Mouse (Mus musculus) adrenal gland, adult 8-10 months (tissue): ENCODE results near the gene 1700017B05Rik. TPM values are rescaled to one million over a fixed set of nuclear protein-coding genes. Genes with fewer than 3 reads are reported as not detected.
"Not testable (repeated sequence)": the region's sequence is repeated elsewhere in the genome, so short reads cannot be mapped to it uniquely, and the experiment has no call there.

ENCODE experiments used
- DNase-seq: peaks from one replicate; pipeline ENCODE4 v3.0.0; 2022
- total RNA-seq, 4 experiments: library from RNA; stranded (reverse); gene quantifications; 2 replicates each; pipeline ENCODE4 v1.2.4; 2022

Gene 1700017B05Rik
- total RNA-seq, 4 experiments from 2014 or later: 41.3 to 76.8 (median 50.9) TPM

DNA sequence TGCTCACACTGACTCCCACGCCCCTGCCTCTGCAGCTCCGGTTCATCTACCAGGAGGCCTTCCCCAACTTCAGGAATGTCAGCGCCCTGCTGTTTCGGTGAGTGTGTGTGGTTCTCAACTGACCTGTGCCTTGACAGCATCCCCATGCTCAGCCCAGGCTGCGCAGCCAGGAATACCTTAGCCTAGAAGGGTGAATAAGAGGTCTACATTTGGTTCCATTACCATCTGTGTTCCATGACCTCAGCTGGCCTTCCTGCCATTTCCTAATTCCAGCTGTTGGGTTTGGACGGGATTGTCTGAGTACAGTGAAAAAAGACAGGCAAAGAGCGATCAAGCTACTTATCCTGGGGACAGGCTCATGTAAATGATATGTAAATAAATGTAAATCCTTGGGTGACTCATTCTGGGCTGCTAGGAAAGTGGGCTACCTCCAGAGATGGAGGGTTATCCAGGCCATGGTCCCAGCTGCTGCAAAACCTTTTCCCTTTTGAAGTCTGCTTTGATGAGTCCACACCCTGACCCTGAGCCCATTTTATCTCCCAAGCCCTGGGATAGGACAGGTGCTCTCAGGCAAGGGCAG, 18.2 kb downstream of the 1700017B05Rik start:
- no peak for DNase-seq

DNA sequence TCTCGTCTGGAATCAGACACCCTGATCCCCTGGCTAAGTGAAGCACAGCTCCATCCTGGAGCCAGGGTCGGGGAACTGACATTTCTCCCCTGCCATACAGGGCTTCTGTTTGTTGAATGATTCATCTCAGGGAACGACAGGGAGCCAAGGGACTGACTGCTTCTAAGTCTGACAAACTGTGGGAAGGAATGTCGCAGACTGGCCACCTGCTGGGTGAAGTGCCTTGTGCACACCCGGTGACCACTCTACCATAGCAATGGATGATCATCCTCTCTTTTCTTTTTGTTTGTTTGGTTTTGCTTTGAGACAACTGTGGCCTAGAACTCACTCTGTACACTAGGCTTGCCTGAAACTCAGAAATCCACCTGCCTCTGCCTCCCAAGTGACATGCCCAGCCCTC, 19.5 kb downstream of the 1700017B05Rik start:
- DNase-seq: no peak

DNA sequence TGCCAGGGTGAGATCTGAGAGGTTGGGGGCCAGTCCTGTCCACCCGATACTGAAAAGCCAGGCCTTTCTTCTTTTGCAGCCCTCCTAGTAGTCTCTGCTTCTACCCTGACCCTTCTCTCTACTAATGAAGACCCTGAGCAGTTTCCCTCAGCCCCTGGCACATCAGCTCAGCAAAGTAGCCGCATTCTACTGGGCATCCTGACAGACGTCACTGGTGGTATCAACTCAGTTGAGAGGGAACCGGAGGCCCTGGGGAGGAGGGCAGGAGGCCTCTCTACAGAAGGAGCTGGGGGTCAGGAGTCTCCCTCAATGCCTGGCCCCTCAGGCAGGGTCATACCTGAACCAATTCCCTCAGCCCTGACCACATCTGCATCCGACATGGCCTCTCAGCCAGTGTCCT, 21.3 kb downstream of the 1700017B05Rik start:
- no peak for DNase-seq

DNA sequence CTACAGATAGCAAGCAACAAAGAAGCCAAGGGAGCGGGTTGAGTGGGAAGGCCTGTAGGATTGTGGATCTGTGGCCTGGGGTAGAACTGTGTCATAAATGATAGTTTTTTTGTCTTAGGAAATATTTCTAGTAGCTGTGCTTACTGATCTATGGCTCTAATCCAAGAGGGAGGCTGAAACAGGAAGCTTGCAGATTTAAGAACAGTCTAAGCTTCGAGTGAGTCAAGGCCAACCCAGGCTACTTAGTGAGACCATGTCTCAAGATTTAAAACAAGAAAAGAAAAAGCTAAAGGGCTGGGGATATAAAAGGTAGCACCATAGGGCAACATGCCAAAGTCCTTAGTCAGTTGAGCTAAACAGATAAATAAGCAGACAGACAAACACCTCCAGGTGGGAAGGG, 24.2 kb downstream of the 1700017B05Rik start:
- DNase-seq: no peak

DNA sequence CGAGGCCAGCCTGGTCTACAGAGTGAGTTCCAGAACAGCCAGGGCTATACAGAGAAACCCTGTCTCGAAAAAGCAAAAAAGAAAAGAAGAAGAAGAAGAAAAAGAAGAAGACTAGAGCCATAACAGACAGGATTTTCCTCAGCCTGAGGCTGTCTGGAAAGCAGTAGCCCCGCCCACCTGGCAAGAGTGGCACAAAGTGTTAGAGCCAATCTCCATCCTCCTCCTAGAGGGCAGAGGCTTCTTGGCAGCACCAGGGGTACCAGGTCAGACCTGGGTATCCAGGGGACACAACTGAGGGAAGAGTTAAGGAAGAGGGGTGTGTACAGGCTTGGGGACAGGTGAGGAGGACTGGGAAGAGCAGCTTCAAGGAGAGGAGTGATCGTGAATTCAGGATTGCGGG, 24.7 kb downstream of the 1700017B05Rik start:
- no peak for DNase-seq

DNA sequence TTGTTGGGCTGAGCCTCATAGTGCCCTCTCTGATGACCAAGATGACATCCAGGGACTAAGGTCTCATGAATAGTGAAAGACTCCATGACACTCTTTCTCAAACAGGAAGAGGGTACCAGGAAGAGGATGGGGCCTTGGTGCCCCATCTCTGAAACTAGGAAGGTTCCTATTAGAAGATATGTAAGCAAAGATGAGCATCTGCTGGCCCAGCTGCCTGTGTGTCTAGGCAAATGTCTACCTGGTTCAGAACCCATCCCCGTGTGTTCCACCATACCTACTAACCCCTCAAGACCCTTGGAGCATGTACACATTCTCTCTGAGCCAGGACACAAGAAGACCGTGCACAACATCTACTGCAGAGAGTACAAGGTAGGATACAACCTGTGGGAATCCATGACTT, 26.2 kb downstream of the 1700017B05Rik start, which contains the start of gene Trcg1:
Gene Trcg1, plus strand, starts transcription at position 301 of the 400 bp plus-strand sequence.
- DNase-seq: no peak

DNA sequence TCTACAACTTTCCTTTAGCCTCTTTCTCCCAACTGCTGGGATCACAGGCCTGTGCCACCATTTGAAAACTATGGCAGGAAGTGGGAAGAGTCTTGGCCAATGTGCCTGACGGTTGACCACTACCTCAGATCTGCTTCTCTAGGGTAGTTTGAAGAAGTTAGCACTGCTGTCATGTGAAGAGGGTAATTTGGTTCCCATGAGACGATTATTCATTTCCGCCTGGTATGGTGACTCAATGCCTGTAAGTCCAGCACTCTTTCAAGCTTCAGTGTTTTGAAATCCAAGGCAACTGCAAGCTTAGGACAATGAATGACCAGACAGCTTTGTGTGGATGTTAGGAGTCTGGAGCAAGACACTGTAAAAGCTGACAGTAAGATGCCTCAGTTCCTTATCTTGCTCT, 28.6 kb downstream of the 1700017B05Rik start:
- no peak for DNase-seq

DNA sequence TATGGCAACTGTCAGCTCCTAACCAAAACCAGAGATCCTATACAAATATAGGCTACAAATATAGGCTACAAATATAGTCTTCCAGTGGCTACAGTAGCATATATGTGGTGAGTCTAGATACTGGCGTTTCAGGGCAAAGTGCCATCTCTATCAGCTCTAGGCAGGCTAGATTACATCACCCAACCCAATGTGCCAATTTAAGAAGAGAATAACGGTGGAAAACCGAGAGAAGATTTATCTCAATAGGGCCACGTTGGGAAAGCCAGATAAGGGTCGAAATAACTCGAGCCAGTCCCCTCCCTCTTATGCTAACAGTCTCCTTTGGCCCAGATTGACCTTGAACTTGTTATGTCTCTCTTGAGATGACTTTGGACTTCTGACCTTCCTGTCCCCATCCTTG, 29.3 kb downstream of the 1700017B05Rik start:
- DNase-seq: no peak

DNA sequence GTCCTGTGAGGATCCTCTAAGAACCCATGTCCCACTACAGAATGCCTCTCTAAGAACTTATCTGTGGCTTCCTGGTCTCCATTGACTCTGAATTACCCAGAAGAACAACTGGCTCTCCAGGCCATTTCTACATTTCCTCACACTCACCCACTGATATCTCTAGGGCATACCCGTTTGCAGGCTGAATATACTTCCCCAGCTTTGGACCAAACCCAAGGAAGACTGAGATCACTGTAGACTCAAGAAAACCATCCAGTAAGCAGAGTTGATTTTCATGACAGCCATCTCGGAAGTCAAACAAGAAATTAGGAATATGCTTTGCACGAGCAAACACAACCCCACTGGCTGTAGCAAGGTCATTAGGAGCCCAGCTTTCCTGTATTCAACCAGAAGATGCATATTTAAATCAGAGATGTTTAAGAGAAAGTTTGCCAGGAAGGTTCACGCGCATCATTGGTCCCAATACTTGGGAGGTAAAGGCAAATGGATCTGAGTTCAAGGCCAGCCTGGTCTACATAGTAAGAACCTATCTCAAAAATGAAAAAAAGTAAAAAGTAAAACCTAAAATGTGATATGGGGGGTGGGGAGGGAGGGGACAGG, 30.0 kb downstream of the 1700017B05Rik start:
- no peak for DNase-seq

DNA sequence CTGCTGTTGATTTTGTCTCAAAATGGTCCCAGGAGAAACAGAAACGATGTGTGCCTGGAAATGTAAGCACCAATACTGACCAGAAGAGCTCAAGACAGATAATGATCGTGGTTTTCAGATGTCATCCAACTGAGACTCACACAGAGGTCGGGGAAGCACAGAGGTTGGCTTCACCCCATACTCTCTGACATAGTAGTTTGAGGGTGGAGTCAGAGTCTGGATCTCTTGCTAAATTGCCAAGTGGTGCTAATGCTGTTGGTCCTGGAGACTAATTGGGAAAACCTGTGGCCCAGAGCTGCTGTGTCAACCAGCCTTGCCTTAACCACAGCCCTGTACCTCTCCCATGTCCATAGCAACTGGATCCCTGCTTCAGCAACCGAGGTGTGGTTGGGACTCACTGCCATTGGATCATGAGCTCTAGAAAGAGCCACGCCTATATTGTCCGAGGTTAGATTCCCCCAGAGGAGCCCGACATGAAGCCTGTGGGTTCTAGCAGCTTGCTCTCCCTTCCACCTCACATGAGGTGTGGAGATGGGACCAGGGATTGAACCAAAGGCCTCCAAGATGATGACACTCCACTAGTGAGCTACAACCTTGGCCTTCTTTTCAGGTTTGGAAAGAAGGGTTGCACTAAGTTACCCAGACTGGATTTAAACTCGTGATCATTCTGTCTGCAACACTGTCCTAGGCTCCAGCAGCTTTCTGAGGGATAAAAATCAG, 30.7 kb downstream of the 1700017B05Rik start:
- no peak for DNase-seq

DNA sequence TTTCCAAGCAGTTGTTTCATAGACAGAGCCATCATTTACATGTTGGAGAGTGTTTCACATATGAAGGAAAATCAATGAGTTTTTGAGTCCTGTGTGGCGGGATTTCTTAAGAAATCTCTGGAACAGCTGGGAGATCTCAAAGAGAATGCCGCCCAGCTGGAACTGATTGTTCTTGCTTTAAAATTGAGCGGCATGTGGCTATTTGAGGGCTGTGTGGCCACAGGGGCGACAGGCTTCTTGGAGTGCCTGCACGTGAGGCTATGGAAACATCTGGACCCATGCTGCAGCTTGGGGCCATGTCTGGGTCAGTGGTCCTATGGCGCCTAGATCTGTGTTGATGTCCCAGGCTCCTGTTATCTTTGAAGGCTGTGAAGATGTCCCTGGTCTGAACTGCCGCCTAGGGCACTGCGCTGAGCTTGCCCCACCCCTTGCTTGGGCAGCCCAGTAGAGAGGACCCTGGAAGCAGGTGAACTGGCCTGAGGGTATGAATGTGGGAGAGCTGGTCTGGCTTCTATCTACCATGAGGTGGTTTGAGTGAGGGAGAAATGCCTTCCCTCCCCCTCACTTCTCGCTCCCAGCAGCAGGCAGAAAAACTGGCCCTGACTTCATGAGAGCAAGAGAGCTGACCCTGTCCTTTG, 32.1 kb downstream of the 1700017B05Rik start:
- DNase-seq: no peak

DNA sequence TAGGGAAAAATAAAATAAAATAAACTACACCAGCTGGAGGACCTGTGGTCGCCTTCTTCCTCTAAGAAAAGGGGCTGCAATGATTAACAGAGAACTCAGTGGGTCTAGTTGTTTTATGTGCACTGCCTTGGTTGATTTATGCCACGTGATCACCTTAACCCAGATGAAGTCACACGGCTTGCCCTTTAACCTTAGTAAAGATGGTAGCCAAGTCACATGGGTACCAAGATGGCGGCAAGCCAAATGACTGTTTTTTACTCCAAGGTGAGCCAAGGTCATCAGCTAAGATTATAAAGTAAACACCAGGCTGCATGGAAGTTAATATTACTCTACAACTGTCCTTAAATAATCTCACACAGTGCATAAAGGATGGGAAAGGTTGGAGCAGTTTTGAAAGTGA, 32.7 kb downstream of the 1700017B05Rik start:
- DNase-seq: no peak

DNA sequence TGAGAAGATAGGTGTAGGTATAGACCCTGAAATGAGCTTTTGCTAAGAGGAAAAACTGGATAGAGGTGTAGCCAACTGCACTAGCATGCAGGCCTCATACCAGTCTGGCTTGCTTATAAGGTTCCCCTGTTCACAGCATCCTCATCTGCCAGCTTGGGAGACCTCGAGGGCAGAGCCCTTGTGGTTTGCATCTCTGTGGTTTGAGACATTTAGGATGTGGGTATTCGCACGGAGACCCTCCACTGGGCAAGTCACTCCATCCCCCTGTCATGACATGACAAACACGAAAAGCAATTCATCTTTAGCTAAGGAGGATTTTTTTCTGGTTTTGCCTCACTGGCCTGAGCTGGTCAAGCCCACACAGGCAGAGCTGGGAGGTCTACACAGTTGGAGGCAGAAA, 34.2 kb downstream of the 1700017B05Rik start:
- no peak for DNase-seq

DNA sequence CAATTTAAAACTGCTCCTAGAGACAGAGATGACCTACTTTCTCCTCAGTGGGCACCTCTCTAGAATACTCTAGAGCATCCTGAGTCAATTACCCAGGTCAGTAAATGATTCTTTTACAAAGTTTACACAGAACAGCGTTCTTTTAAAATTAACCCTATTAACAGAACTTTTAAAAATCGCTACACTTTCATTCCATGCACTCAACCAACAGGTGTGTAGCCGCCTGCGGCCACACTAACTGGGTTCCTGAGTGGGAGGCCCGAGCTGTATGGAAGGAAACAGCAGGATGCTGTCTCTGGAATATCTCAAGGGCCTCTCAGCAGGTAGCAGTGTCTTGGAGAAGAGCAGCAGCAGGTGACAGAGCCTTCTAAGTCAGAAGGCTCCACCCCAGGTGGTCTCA, 35.2 kb downstream of the 1700017B05Rik start:
- no peak for DNase-seq

DNA sequence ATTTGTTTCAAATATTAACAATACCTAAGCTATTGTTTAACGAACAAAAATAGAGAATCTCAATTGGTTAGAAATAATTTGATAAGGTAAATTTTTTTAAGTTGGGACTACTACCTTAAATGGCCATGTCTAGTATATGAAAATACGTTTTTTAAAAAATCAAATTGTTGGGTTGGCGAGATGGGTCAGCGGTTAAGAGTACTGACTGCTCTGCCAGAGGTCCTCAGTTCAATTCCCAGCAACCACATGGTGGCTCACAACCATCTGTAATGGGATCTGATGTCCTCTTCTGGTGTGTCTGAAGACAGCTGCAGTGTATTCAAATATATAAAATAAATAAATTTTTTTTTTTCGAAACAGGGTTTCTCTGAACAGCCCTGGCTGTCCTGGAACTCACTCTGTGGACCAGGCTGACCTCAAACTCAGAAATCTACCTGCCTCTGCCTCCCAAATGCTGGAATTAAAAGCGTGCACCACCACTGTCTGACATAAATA, 35.7 kb downstream of the 1700017B05Rik start:
- DNase-seq: not testable (repeated sequence)

DNA sequence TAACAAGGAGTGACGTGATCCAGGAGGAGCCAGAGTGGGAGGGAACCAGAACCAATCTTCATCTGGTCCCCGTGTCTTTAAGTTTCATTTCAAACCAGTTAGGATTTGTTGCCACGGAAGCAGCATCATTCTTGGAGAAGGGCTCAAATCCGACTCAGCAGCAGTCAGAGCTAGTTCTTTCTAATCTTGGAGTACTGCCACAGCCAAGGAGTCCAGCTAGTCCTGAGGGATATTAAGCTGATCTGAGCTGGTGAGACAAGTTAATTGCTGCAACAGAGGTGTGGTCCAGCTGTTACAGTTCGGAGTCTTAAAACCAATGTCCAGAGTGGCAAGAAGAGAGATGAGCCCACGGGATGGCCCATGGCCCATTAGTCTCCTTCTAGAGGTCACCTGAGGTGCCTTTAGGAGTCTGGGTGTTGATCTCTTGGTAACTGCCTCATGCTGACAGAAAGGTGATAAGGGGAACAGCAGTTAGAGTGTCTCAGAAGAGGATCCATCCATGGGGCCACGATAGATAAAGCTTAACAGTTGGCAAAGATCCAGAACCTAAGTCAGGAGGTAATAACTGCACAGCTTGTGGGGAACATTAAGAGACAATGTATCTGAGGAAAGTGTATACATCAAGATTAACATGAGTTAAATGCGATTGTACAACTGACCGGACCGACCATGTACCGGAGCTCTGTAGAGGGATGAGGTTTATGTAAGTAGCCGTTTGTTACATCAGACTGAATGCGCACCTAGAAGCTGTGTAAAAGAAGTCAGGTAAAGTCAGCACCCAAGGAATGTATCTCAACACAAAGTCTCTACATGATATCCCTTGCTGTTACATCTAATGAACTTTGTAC, 36.4 kb downstream of the 1700017B05Rik start:
- no peak for DNase-seq

DNA sequence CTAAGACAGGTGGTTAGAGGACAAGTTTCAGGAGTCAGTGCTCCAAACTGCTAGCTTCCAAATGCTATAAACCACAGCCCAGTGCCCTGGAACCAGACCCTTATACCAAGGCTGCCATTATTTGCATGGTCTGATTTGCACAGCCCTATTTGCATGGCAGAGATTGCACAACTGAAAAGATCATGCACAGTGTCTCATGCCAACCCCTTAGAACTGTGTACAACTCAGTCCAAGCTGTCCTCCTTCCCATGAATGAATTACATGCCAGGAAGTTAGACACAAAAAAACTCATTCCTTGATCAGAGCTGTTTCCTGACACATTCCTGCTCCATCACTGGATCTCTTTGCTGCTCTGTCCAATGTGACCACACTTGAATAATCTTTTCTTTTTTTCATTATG, 39.1 kb downstream of the 1700017B05Rik start:
- no peak for DNase-seq

DNA sequence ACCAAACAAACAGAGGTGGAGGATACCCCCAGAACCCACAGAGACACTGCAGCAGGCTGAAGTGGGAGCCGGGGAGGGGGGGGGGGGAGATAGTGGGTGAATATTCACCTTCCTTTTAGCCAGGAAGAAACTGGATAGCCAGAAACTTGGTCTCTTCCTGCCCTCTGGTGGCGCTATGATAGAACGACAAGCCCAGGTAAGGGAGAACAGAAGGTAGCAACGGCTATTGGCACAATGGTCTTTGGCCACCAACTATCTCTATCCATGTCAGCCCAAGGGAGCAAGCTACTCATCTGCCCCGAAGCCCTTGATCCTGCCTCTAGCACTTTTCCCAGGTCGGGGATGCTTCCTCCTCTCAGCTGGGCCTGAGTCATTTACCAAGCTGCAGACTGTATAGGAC, 42.1 kb downstream of the 1700017B05Rik start:
- no peak for DNase-seq

DNA sequence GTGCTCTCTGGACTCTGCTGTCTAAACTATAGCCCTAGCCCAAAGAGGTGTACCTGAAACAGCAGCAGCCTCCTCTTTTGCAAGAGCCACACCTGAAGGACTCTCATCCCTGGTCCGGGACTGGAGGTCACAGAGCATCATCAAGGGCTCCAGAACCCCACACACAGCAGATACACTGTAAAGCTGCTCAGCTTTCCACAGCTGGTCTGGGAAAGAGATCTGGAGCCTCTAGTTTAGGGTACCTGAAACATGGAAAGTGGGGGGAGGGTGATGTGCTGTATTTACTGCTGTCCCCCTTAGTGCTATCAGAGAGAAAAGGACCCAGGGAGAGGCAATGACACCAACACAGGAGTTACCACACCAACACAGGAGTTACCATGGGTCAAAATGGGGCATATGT, 42.9 kb downstream of the 1700017B05Rik start:
- DNase-seq: no peak

DNA sequence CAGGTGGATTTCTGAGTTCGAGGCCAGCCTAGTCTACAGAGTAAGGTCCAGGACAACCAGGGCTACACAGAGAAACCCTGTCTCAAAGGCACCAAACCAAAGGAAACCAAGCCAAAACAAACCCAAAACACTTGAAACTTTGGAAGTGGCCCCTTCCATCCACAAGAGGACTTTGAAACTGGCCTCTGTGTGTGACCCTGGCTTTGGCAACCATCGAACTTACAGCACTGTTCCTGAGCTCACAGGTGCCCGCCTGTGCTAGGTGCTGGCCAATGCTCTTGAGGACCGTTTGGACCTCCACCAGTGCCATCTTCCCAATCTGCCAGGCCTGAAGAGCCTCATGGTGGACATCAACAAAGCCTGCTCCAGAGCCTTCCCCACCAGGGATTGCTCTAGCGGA, 43.6 kb downstream of the 1700017B05Rik start:
- DNase-seq: no peak

DNA sequence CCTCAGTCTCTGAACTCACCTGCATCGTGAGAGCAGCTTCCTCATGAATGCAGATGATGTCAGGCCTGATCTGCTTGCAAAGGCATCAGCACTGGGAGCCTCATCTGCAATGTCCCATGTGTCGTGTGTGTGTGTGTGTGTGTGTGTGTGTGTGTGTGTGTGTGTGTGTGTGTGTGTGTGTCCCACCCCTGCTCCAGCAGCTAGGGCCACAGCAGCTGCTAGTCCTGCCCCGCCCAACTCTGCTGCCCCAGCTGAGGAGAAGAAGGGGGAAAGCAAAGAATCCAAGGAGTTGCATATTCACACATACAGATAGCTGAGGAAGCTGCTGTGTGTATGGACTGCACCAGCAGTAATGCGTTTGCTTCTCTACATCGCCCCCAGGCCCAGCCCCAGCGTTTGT, 45.2 kb downstream of the 1700017B05Rik start:
- DNase-seq: no peak

DNA sequence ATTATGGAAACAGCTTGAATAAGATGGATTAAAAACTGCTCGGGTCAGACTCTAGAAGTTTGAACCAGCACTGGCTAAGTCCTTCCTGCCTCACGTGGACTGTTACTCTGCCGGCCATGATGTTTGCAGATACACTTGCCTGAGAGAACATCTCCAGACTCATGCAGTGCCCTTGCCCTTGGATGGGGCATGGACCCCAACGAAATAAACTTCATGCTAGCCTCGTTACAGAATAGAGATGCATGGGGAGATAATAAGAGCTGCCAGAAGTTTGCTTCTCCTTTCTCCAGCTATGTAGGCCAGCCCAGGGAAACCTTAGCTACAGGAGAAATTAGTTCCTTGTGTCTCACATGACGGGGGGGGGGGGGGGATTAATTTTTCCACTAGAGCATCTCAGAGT, 47.9 kb downstream of the 1700017B05Rik start:
- no peak for DNase-seq
